Mouse (Mus musculus) gastrocnemius, postnatal 4 days (tissue): ENCODE results near the gene Plekha5. TPM values are rescaled to one million over a fixed set of nuclear protein-coding genes. Genes with fewer than 3 reads are reported as not detected.

Source experiments
- DNase-seq, 2 experiments: peaks; one replicate each; pipeline ENCODE4 v3.0.0; 2021 to 2022; ENCODE audit warnings: low spot score in 2 of 2, mixed read lengths in 2 of 2
- long read RNA-seq, 2 experiments: library from polyadenylated mRNA; stranded (forward); transcript quantifications; one replicate each; pipeline ENCODE4 v2.0.0; 2021
- total RNA-seq, 2 experiments: library from RNA; stranded (reverse); gene quantifications; 2 replicates each; pipeline ENCODE4 v1.2.3; 2021

Plekha5 gene
- total RNA-seq, result 10 to 100 TPM; 34.7 to 40.1 TPM
- long read RNA-seq, experiment 1, partial matches to known transcripts, result 2 of 20 reads
- long read RNA-seq, experiment 1, other reads (novel, unspliced or antisense), result 18 of 20 reads
- long read RNA-seq, experiment 2, partial matches to known transcripts, result 4 of 26 reads
- long read RNA-seq, experiment 2, other reads (novel, unspliced or antisense), result 22 of 26 reads

DNA sequence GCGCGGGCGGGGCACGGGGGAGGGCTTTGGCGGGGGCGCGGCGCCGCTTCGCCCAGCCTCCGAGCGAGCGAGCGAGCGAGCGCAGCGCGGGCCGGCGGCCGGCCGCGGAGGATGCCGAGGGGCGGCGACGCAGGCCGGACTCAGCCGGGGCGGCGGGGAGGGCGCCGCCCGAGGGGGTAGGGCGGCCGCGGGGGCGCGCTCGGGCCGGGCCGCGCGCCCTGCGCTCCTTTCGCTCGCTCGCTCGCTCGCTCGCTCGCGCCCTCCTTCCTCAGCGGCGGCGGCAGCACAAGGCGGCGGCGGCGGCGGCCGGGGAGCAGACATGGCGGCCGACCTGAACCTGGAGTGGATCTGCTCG, at the start of gene Plekha5:
Gene Plekha5 (plus strand): TSS at position 209 of the 355 bp plus-strand sequence.
- DNase-seq, result peak; percentile 57 to 72

DNA sequence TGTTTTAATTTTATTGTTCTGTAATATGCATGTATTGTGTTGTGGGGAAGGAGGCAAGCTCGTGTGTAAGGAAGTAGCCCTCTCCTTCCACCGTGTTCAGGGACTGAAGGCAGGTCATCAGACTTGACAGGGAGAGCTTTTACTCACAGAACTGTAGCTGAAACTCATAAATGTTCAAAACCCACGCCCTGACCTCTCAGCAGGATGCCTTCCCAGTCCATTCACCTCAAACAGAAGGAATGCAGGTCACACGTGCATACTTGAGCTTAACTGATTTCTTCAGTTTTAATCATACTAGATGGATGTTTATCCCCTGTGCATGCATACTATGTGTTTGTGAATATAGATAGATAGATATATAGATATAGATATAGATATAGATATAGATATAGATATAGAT, 48.2 kb upstream of the Plekha5 start:
- DNase-seq, result no peak

DNA sequence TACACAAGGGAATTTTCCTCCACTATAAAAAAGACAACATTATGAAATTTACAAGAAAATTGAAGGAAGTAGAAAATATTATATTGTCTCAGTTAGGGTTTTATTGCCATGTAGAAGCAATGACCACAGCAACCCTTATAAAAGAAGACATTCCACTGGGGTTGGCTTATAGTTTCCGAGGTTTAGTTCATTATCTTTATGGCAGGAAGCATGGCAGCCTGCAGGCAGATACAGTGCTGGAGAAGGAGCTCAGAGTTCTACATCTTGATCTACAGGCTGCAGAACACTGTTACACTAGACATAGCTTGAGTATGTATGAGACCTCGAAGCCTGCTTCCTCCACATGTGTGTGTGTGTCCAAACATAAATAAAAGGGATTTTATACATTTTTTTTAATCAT, 43.3 kb upstream of the Plekha5 start:
- DNase-seq, result no peak

DNA sequence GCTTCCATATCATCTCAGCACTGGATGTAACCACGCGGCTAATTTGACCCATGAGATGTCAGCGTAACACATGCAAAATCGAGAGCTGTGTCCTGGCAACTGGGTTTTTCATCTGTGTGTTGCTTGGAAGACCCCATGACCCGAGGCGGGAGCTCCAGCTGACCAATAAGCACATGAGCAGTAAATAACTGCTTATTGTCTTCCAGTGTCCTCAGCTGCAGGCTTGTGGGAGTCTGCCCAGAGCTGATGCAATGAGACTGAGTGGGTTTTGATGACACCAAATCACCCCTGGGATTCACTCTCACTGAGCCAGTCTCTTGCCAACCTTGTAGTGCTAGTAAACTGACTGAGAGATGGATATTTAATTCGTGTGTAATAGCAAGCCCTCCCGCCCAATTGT, 42.7 kb upstream of the Plekha5 start:
- no peak for DNase-seq

GRCm38 (mm10) chr6:140383580-140384400, 40.1 kb upstream of the Plekha5 start:
- no peak for DNase-seq

DNA sequence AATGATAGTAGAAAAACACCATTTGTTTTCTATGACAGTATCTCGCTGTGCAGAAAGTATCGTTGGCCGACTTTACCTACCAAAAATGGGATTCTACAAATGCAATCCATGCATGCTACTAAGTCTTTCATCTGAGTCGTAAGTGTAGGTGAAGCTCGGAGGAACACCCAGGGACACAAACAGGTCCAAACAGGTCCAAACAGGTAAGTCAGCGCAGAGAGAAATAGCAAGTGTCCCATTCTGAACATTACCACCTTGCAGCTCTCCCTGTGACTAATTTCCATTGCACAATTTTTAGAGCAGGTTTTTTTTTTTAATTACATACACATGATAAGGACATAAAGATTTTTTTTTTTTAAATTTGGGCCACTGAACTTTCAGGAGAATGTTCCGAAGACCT, 27.2 kb upstream of the Plekha5 start:
- no peak for DNase-seq

DNA sequence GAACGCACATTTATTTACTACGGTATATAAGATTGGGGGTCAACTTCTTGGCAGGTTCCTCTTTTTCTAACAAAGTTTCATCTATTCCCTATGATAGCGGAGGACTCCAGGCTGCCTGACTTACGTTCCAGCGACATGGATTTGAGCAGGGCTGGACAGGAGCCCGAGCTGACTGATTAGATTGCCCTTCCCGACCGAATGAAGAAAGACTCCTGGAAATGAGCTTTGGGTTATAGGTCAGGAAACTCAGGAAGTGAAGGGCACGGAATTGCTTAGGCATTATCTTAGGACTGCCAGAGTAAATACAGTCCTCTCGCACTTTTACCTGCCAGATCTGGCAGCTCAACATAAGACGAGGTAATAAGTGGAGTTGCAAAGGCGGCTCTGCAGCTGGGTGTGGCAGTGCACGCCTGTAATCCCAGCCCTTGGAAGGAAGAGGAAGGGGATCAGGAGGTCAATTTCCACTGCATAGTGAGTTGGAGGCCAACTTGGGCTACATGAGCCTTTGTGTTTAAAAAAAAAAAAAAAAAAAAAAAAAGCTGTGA, 21.0 kb upstream of the Plekha5 start:
- DNase-seq, result no peak

GRCm38 (mm10) chr6:140411996-140412395, 11.9 kb upstream of the Plekha5 start:
- DNase-seq, result no peak

DNA sequence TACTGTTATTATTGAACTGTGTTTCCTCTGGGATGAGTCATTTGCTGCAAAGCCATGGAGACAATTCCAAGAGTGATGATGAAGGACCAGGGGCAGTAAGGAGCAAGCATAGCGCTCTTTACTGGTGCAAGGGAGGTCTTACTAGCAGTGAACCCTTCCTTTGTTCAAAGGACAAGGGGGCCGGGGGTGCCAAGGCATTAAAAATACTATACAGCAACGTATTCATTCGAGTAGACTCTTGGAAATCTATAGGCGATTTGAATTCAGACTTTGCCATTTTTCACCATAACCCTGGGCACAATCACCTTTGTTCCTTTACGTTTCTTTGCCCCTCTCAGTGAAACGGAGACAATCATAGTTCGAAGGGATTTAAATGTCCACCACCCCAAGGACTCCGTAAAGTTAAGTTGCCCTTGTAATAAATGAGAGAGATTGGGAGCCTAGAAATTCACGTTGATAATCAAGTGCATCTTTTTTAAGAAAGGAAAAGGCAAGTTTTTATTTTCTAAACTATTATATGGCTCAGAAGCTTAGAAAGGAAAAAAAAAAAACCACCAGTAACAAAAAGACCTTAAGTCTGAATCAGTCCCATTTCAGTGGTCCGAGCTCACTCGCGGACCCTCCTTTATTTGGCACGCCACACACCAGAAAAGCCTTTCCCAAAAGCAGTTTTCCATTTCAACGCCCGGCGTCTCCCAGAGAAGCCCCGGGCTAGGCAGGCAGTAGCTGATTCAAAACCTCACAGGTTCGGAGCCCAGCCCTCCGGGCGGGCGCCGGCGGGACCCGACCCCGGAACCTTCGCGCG, 611 bp upstream of the Plekha5 start:
- DNase-seq, result no peak

- peak; percentile 31 to 52 for DNase-seq
Observed at GRCm38 (mm10) chr6:140424201-140424990, 542 bp downstream of the Plekha5 start.

GRCm38 (mm10) chr6:140424991-140425361, 1.1 kb downstream of the Plekha5 start:
- peak in 1 of 2 experiments; percentile 34 for DNase-seq

- no peak for DNase-seq
Observed at GRCm38 (mm10) chr6:140429236-140429635, 5.4 kb downstream of the Plekha5 start.

DNA sequence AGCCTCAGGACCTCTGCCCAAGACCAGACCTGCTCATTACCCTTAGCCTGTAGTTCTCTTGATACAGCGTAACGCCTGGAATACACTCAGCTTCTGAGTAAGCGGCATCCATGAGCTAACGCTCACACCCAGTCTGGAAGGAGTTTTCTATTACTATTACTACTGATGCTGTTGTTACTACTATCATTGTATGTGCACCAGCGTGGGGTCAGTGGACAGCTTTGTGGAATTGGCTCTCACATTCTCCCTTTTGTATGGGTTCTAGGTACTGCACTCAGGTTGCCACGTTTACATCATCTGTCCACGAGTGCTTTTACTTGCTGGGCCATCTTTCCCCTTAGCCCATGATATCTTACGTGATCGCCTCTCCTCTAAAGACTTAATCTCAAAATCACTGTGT, 8.5 kb downstream of the Plekha5 start:
- no peak for DNase-seq

DNA sequence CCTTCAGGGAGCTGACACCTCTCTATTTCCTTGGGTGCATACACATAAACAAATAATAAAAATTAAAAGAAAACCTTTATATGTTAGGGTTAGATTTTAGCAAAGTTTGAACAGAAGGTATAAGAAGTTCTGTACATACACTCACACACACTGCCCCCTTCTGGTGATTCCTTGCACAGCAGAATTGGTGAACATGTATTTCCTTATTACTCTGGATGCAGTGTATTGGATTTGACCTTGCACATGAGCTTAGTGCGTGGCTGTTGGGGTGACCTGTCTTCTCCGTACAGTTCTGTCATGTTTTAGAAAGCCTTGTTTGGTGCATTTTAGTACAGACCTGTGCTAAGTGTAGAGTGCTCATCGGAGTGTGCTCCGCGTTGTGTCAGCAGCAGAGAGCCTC, 19.5 kb downstream of the Plekha5 start:
- DNase-seq, result peak; percentile 29 to 53

DNA sequence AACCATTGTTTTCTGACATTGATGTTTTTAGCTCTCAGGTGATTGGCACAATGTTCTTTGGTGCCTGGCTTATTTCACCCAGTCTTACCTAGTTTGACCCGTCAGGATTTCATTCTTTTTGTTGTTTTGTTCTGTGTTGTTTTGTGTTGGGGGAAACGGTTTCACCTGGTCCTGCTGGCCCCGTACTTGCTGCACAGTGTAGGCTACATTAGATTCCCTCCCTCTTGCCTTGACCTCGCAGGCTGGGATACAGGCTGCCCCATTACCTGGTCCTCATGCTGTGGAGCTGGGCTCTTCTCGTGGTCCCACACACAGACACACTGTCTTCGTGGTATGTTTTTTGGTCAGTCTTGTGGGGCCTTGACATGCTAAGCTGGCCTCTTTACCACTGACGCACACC, 20.3 kb downstream of the Plekha5 start:
- no peak for DNase-seq

DNA sequence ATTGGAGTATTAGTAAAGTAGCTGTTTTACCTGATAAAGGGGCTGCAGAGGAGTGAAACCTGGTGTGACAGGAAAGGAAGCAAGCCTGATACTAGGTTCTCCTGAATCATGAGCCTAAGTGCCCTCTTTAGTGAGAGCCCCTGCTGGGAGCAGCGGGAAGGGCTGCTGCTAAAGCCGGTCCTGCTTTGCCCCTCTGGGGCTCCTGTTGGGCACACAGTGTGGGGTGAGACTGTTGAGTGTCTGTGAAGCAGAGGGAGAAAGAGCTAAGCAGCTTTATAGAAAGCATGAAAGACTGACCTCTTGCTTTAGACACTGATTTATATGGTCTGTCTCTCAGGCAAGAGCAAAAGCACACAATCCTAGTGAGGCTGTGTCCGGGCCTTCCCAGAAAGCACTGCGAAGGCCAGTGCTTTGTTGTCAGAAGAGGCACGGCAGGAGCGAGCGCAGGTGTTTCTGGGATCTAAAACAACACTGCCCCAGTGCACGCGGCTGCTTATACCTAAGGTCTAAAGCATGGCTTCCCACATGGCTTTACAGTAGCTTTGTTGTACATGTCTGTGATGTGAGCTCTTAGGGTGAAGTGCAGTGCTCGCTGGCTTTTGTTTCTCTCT, 21.1 kb downstream of the Plekha5 start:
- no peak for DNase-seq

- DNase-seq, result no peak
Observed at GRCm38 (mm10) chr6:140448010-140448739, 24.3 kb downstream of the Plekha5 start.

- no peak for DNase-seq
Observed at GRCm38 (mm10) chr6:140450693-140451092, 26.8 kb downstream of the Plekha5 start.

DNA sequence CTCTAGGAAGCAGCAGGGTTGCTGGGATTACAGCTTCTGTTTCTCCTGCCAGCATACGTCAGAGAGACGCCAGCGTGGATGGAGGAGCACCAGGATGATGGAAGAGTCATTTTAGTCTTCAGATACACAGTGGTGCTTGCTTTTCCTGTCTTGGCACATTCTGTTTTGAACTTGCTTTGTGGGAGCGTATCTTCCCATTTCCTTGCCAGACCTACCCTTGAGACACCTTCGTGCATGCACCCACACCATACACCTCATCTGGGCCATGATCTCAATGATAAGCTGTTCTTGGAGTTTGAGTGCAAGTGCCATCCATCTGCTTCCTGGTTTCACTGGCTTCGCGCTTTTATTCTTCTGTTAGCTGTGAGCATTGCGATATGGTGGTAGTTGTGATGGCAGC, 28.9 kb downstream of the Plekha5 start:
- DNase-seq, result no peak

- DNase-seq, result no peak
Observed at GRCm38 (mm10) chr6:140453454-140453853, 29.6 kb downstream of the Plekha5 start.
